Mouse (Mus musculus) E14TG2a.4 (cell line): ENCODE measurements around the gene Mydgf.

Experiments used
- CTCF ChIP-seq: conservative IDR thresholded peaks from 2 replicates; pipeline ENCODE4 v1.5.1; 2014; ENCODE audit warnings: low read length
- POU5F1 ChIP-seq: IDR thresholded peaks from 2 replicates; pipeline ENCODE4 v1.6.1; 2014; ENCODE audit warnings: low read length, borderline replicate concordance

DNA sequence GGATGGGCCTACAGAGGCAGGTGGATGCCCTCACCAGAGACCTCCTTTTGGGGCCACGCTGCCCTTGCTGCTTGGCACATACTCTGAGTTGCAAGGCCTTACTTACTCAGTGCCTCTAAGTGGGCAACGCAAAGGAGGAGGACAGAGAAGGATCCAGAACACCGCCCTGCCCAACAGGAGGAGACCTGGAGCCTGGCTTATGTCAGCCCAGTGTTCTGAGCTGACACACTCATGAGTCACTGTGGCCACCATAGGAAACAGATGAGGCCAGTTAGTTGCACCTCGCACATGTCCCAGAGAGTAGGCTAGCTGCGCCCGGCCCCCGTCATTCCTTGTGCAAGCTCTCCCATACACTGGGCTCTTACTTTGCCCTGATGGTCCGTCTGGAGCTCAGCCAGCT lies 18.8 kb upstream of the Mydgf start:
- TF ChIP-seq CTCF (no peak), POU5F1 (no peak)
